Mouse (Mus musculus): ENCODE results near the gene Zfpm1. TPM values are rescaled to one million over a fixed set of nuclear protein-coding genes. Genes with fewer than 3 reads are reported as not detected.

Zfpm1 gene
- polyA plus RNA-seq, 1 experiment from 2014 or later: 1.5 TPM

- no peak overlapping the region for H3K4me2 ChIP-seq
- no peaks in the 10 kb centered on the region for H3K9me3 ChIP-seq
- no peak overlapping the region for H3K9ac ChIP-seq
- peaks cover 50% of the 10 kb centered on the region for H3K27me3 ChIP-seq
- 73% methylated on average over 15 of the region's 15 CpGs for WGBS
- ATAC-seq (ENCODE audit: low FRiP score): no peak
- H3K4me3 ChIP-seq: no peak overlapping the region
- no peaks in the 10 kb centered on the region for H3K36me3 ChIP-seq
- H3K4me1 ChIP-seq (replicated peaks): 0 out of 2 replicates have a peak, but pooled peaks cover 7% of the 10 kb centered on the region
- H3K27ac ChIP-seq: no peak overlapping the region
Measured at GRCm38 (mm10) chr8:122359111-122359775, 77.3 kb downstream of the Zfpm1 start.

- no peak for ATAC-seq (ENCODE audit: low FRiP score)
- no peak within 1 kb of the TSS for H3K4me3 ChIP-seq
- WGBS: 79% methylated on average over 7 of the region's 7 CpGs
- H3K9ac ChIP-seq: no peak within 1 kb of the TSS
- 0 out of 2 replicates have a peak, but pooled peaks cover 7% of the 10 kb centered on the region for H3K4me1 ChIP-seq (replicated peaks)
- H3K4me2 ChIP-seq: no peak within 1 kb of the TSS
- no peaks in the 10 kb centered on the region for H3K9me3 ChIP-seq
- H3K36me3 ChIP-seq: no peaks in the 10 kb centered on the region
- no peak within 1 kb of the TSS for H3K27ac ChIP-seq
- peaks cover 53% of the 10 kb centered on the region for H3K27me3 ChIP-seq
Measured at GRCm38 (mm10) chr8:122360696-122361416, 78.9 kb downstream of the Zfpm1 start, which contains the start of gene Trhr2. TSS of gene Trhr2 (minus strand) at chr8:122360746.

GRCm38 (mm10) chr8:122362271-122362670 lies 80.3 kb downstream of the Zfpm1 start:
- ATAC-seq (ENCODE audit: low FRiP score): no peak
- H3K36me3 ChIP-seq: no peaks in the 10 kb centered on the region
- H3K4me1 ChIP-seq (replicated peaks): 0 out of 2 replicates have a peak, but pooled peaks cover 1% of the 10 kb centered on the region
- H3K27ac ChIP-seq: no peak overlapping the region
- H3K27me3 ChIP-seq: peaks cover 42% of the 10 kb centered on the region
- no peaks in the 10 kb centered on the region for H3K9me3 ChIP-seq
- 51% methylated on average over 5 of the region's 5 CpGs for WGBS
- no peak overlapping the region for H3K4me3 ChIP-seq
- no peak overlapping the region for H3K9ac ChIP-seq
- no peak overlapping the region for H3K4me2 ChIP-seq

DNA sequence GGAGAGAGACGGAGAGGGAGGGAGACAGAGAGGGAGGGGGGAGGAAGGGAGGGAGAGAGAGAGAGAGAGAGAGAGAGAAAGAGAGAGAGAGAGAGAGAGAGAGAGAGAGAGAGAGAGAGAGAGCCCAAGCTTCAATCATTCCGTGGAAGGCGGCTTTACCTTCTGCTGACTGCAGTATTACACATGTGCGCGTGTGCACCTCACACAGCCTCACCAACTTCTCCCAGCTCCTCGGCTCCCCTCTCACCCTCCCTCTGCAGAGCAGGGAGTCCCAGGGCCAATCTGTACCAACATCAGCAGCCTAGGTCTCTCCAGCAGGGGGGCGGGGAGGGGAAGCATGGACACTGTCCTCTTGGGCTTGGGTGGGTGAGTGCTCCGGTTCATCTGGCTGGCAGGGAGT lies 81.0 kb downstream of the Zfpm1 start:
- no peaks in the 10 kb centered on the region for H3K4me1 ChIP-seq (replicated peaks)
- H3K4me2 ChIP-seq: no peak overlapping the region
- H3K9ac ChIP-seq: no peak overlapping the region
- H3K9me3 ChIP-seq: no peaks in the 10 kb centered on the region
- no peak for ATAC-seq (ENCODE audit: low FRiP score)
- 45% methylated on average over 7 of the region's 8 CpGs for WGBS
- H3K36me3 ChIP-seq: no peaks in the 10 kb centered on the region
- H3K4me3 ChIP-seq: no peak overlapping the region
- peaks cover 37% of the 10 kb centered on the region for H3K27me3 ChIP-seq
- no peak overlapping the region for H3K27ac ChIP-seq

GRCm38 (mm10) chr8:122368494-122368893 lies 86.6 kb downstream of the Zfpm1 start:
- WGBS: 79% methylated on average over 10 of the region's 10 CpGs
- H3K4me2 ChIP-seq: no peak overlapping the region
- H3K36me3 ChIP-seq: no peaks in the 10 kb centered on the region
- no peaks in the 10 kb centered on the region for H3K9me3 ChIP-seq
- H3K4me1 ChIP-seq (replicated peaks): 0 out of 2 replicates have a peak, but pooled peaks cover 4% of the 10 kb centered on the region
- no peak for ATAC-seq (ENCODE audit: low FRiP score)
- no peak overlapping the region for H3K4me3 ChIP-seq
- peaks cover 13% of the 10 kb centered on the region; the same call in 1 of the 2 replicates for H3K27me3 ChIP-seq
- H3K27ac ChIP-seq: no peak overlapping the region
- H3K9ac ChIP-seq: no peak overlapping the region

- H3K9ac ChIP-seq: no peak overlapping the region
- no peaks in the 10 kb centered on the region for H3K9me3 ChIP-seq
- H3K4me3 ChIP-seq: no peak overlapping the region
- H3K36me3 ChIP-seq: no peaks in the 10 kb centered on the region
- H3K27me3 ChIP-seq: 0 out of 2 replicates have a peak, but pooled peaks cover 5% of the 10 kb centered on the region
- H3K27ac ChIP-seq: no peak overlapping the region
- 15% methylated on average over 9 of the region's 9 CpGs for WGBS
- no peak for ATAC-seq (ENCODE audit: low FRiP score)
- no peak overlapping the region for H3K4me2 ChIP-seq
- H3K4me1 ChIP-seq (replicated peaks): 0 out of 2 replicates have a peak, but pooled peaks cover 4% of the 10 kb centered on the region
Measured at GRCm38 (mm10) chr8:122369665-122370064, 87.7 kb downstream of the Zfpm1 start.

GRCm38 (mm10) chr8:122371706-122372105 lies 89.8 kb downstream of the Zfpm1 start:
- Histone ChIP-seq H3K9ac (no peak overlapping the region), H3K27me3 (0 out of 2 replicates have a peak, but pooled peaks cover 5% of the 10 kb centered on the region), H3K4me1 (replicated peaks) (peaks cover 13% of the 10 kb centered on the region), H3K36me3 (no peaks in the 10 kb centered on the region), H3K9me3 (no peaks in the 10 kb centered on the region), H3K4me3 (no peak overlapping the region), H3K4me2 (no peak overlapping the region), H3K27ac (no peak overlapping the region)
- ATAC-seq (ENCODE audit: low FRiP score): no peak
- 79% methylated on average over 6 of the region's 6 CpGs for WGBS

GRCm38 (mm10) chr8:122375320-122375719 lies 93.4 kb downstream of the Zfpm1 start:
- H3K4me2 ChIP-seq: peak overlapping the region; percentile 60
- no peak for ATAC-seq (ENCODE audit: low FRiP score)

DNA sequence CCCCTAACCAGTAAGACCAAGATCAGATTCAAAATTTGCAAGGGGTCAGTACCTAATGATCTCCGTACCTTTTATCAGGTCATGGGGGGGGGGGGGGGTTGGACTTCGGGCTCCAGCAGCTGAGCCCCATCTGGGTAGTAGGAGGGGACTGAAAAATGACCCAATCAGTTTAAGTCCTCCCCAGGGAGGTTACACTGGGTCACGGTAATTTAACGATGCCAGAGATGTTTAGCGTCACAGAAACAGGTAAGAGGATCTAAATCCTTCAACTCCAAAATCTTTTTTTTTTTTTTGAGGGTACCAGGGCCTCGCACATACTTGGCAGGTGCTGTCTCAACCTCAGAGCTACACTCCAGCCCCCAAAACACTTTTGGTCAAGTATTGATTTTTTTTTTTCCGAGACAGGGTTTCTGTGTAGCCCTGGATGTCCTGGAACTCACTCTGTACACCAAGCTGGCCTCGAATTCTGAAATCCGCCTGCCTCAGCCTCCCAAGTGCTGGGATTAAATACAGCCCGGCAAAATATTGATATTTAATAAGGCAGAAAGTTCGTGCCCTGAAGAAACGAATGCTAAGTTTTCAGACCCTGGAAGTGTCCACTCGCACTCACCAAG lies 93.9 kb downstream of the Zfpm1 start:
- peak; percentile 38 for ATAC-seq (ENCODE audit: low FRiP score)
- Histone ChIP-seq H3K4me1 (replicated peaks) (peaks cover 36% of the 10 kb centered on the region), H3K9me3 (no peaks in the 10 kb centered on the region), H3K4me3 (peak overlapping the region; percentile 94), H3K27me3 (0 out of 2 replicates have a peak, but pooled peaks cover 3% of the 10 kb centered on the region), H3K36me3 (peaks cover 12% of the 10 kb centered on the region), H3K9ac (peak overlapping the region; percentile 67), H3K27ac (peak overlapping the region; percentile 96), H3K4me2 (peak overlapping the region; percentile 60)
- WGBS: 24% methylated on average over 13 of the region's 13 CpGs

More at GRCm38 (mm10) chr8:122375320-122375719, 93.4 kb downstream of the Zfpm1 start:
- H3K9ac ChIP-seq: no peak overlapping the region
- H3K4me1 ChIP-seq (replicated peaks): peaks cover 35% of the 10 kb centered on the region
- no peak overlapping the region for H3K27ac ChIP-seq
- H3K27me3 ChIP-seq: 0 out of 2 replicates have a peak, but pooled peaks cover 5% of the 10 kb centered on the region
- WGBS: 88% methylated on average over 7 of the region's 7 CpGs
- peak overlapping the region; percentile 94; the same call in 1 of the 2 replicates for H3K4me3 ChIP-seq
- no peaks in the 10 kb centered on the region for H3K9me3 ChIP-seq
- H3K36me3 ChIP-seq: peaks cover 10% of the 10 kb centered on the region

DNA sequence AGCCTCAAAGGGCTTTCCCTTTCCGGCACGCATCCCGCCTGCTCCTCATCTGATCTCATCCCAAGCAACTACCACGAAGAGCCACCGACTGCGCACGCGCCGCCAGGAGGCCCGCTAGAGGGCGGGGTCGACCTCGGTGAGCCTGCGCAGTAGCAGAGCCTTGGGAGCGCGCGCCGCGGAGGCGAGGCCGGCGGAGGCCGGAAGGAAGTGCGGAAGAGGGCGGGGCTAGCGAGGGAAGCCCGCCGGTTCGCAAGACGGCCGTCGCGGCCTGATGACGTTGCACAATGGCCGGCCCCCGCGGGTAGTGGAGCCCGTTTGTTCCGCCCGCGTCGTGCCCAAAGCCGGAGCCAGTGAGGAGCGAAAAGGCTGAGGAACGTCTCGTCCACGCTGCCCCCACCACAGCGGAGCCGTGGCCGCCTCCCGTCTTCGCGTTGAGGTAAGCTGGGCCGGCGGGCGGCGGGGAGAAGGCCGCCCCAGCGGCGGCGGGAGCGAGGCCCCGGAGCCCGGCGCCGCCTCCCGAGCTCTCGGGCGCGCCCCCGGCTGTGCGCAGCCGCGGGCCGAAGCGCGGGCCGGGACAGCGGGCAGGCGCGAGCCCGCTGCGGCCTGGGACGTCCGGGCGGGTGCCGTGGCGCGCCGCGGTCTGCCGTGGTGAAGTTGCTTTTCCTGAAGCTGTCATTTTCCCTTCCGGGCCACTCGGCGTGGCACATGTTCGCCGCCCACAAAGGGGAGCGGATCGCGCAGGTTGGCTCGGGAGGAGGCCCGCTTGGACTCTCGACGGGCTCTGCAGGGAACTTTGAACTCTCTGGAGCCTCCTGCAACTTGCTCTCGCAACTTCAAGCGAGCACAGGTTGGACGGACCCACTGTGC lies 94.7 kb downstream of the Zfpm1 start, which contains the start of gene Zc3h18:
Zc3h18 (plus strand) TSS at position 245 of the 867 bp plus-strand sequence.
- WGBS: under 1% methylated on average over 73 of the region's 107 CpGs
- no peaks in the 10 kb centered on the region for H3K27me3 ChIP-seq

DNA sequence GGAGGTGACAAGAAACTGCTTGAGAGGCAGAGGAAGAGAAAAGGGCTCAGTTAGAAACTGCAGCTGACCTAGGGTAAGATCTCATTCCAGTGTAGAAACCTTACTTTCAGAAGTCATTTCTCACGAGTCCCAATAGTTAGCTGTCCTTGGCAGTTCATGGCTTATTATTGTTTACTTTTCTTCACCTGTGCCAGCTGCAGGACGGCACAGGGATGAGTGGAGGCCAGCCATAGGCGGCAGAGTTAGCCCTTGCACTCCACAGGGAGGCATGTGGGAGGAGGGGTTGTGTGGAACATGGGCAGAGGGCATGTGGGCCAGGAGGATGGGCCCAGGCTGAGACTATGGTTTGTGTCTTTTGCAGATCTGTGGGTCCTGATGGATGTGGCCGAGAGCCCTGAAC lies 101.1 kb downstream of the Zfpm1 start:
- H3K9ac ChIP-seq: no peak overlapping the region
- H3K4me2 ChIP-seq: no peak overlapping the region
- H3K4me1 ChIP-seq (replicated peaks): peaks cover 18% of the 10 kb centered on the region
- H3K27me3 ChIP-seq: no peaks in the 10 kb centered on the region
- H3K27ac ChIP-seq: no peak overlapping the region
- no peaks in the 10 kb centered on the region for H3K9me3 ChIP-seq
- ATAC-seq (ENCODE audit: low FRiP score): no peak
- peaks cover 68% of the 10 kb centered on the region for H3K36me3 ChIP-seq
- H3K4me3 ChIP-seq: no peak overlapping the region
- WGBS: 84% methylated on average over 4 of the region's 4 CpGs

More for the DNA sequence above, 94.7 kb downstream of the Zfpm1 start, which contains the start of gene Zc3h18:
- H3K4me3 ChIP-seq: peak within 1 kb of the TSS; percentile 94
- no peaks in the 10 kb centered on the region for H3K9me3 ChIP-seq
- peak within 1 kb of the TSS; percentile 92 for H3K9ac ChIP-seq
- H3K4me2 ChIP-seq: peak within 1 kb of the TSS; percentile 79
- ATAC-seq (ENCODE audit: low FRiP score): peak; percentile 92
- peaks cover 38% of the 10 kb centered on the region for H3K4me1 ChIP-seq (replicated peaks)
- peaks cover 15% of the 10 kb centered on the region for H3K36me3 ChIP-seq
- peak within 1 kb of the TSS; percentile 96 for H3K27ac ChIP-seq

Data from hindbrain, embryonic 13.5 days (tissue).